Mouse (Mus musculus): Measurements from ENCODE around the gene Tmem208.

DNA sequence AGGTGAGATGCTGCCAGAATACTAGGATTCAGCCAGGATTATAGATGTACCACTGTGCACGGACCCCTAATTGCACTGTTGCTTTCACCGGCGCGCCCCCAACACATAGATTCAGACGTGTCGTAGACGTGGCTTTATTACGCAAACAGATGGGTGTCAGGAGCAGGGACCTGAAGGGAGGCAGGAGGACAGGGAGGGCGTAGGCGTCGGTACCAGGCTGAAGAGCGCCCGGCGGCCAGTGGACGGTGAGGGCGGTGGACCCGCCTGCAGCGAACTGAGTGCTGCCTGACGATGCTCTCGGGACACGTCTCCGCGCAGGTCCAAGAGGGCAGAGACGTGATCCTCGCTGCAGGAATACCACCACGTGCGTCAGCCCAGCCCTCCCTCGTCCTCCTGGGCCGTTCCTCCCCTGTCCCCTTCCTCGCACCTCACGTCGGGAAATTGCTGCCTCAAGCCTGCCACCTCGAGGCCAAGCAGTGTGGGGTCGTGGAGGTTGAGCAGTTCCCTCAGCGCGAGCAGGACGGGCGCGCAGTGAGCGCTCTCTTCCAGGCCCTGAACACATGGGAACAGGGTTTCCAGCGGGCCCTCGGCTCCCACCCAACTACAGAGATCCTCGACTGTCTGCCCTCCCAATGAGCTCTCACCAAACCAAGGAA is 36.2 kb upstream of the Tmem208 start, which contains the start of gene 4931428F04Rik:
- TF ChIP-seq POLR2A (IDR thresholded peaks at IDR 0.05; ENCODE audit: control insufficient read depth, extremely low read depth, insufficient read depth, low read length, poor library complexity), result no peak
- no peak for TF ChIP-seq CTCF (IDR thresholded peaks at IDR 0.05; ENCODE audit: borderline replicate concordance, control insufficient read depth, extremely low read depth, insufficient read depth, low read length, poor library complexity)

All from thymus, adult 2 months (tissue).